ENCODE assay signal across 7 mouse cellular contexts in genomic region chr17:35865481-35866280, GRCm38 (mm10). TPM values are rescaled to one million over a fixed set of nuclear protein-coding genes. Genes with fewer than 3 reads are reported as not detected.
DNase-seq lines count a peak whose midpoint lies in the region; ATAC-seq lines count a peak whose summit lies in the region.

Gene Ppp1r18, plus strand, starts transcription at chr17:35865593.

- WGBS in heart, embryonic 16.5 days: under 1% methylated on average over 42 of the region's 48 CpGs

- H3K36me3 ChIP-seq in heart, embryonic 16.5 days (ENCODE audit: control insufficient read depth, insufficient read depth): peaks cover 4% of the 10 kb centered on the region; the same call in 1 of the 2 replicates

- peak within 1 kb of the TSS; percentile 83 for H3K4me2 ChIP-seq in heart, embryonic 16.5 days (ENCODE audit: low read depth, low read length)

- H3K9me3 ChIP-seq in heart, embryonic 16.5 days (replicated peaks; ENCODE audit: control insufficient read depth, low read length): no peaks in the 10 kb centered on the region

- peak within 1 kb of the TSS; percentile 73 for H3K9ac ChIP-seq in heart, embryonic 16.5 days (ENCODE audit: low read length)

- no peaks in the 10 kb centered on the region for H3K27me3 ChIP-seq in heart, embryonic 16.5 days (ENCODE audit: control insufficient read depth, insufficient read depth, low read length)

- H3K27ac ChIP-seq in heart, embryonic 16.5 days (ENCODE audit: low read length): peak within 1 kb of the TSS; percentile 96

- no peak for ATAC-seq in erythroblast, adult 5-6 weeks (replicated peaks; ENCODE audit: low FRiP score, poor library complexity, severe bottlenecking)
- peak; percentile 56 for ATAC-seq in heart, embryonic 16.5 days (replicated peaks; ENCODE audit: extremely low read depth, insufficient read depth, low FRiP score)

- peak within 1 kb of the TSS; percentile 69 for H3K4me3 ChIP-seq in heart, embryonic 16.5 days (ENCODE audit: low read length)

- peak; percentile 51 for DNase-seq in CD4-positive, CD25-positive, alpha-beta regulatory T cell, adult 2 months (ENCODE audit: low read depth, low spot score)
- peak; percentile 68 for DNase-seq in ZHBTc4 (ENCODE audit: low read depth, low spot score)
- peak; percentile 68 to 73 for DNase-seq in kidney, postnatal 36 days
- DNase-seq in mesoderm, embryonic 11.5 days (ENCODE audit: low read depth, low spot score): peak; percentile 90
- peak; percentile 43 to 56 for DNase-seq in spleen, postnatal 14 days (ENCODE audit: low spot score in 2 of 2)

- H3K4me1 ChIP-seq in heart, embryonic 16.5 days (ENCODE audit: control insufficient read depth, insufficient read depth, low read length): peaks cover 40% of the 10 kb centered on the region

RNA-seq across cellular contexts. Expression of gene Ppp1r18, which starts in this region (rescaled TPM):
- total RNA-seq in erythroblast, adult 5-6 weeks (2015; ENCODE audit: low replicate concordance): 22.5 and 37.0 TPM in 2 replicates
- 10.3 and 13.4 TPM in 2 replicates for total RNA-seq in erythroblast, adult 5-6 weeks (2017; ENCODE audit: low replicate concordance)
- polyA plus RNA-seq in heart, embryonic 16.5 days (2015; fragmentation: Nextera tagmentation; extraction: Ambion mirVana): 19.6 and 20.1 TPM in 2 replicates
